Mouse (Mus musculus) bone marrow, adult 2 months (tissue): ENCODE data around the gene Pkib.

Experiments
- CTCF ChIP-seq: fragments of 200-500 bp; IDR thresholded peaks from 2 replicates; pipeline ENCODE4 v1.5.1; 2011; ENCODE audit warnings: low read length, control low read depth; ENCODE audit not compliant: control insufficient read depth, insufficient read depth
- POLR2A ChIP-seq: fragments of 200-500 bp; IDR thresholded peaks from 2 replicates; pipeline ENCODE4 v1.6.1; 2011; ENCODE audit warnings: low read depth, mild to moderate bottlenecking, control low read depth, low read length, borderline replicate concordance; ENCODE audit not compliant: control insufficient read depth

DNA sequence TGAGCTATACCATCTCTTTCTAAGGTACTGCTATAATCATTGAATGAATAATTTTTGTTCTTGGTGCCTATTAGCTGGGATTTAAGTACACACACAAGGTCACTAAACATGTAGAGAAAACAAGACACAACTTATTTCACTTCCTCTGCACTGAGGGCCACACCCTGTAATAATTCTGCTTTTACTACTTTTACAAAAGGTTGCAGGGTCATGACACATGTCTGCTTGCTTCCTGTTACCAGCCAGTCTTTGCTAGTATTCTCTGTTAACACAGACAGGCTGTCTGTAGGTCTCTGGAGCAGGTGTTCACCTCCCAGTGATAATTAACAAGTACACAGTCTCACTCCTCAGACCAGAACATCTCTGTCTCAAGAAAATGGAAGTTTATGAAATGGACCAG lies 113.7 kb downstream of the Pkib start:
- TF ChIP-seq POLR2A (no peak), CTCF (no peak)
